Mouse (Mus musculus): Measurements from ENCODE around the gene Gm8797. TPM values are rescaled to one million over a fixed set of nuclear protein-coding genes. Genes with fewer than 3 reads are reported as not detected.
"Not testable (repeated sequence)": the region's sequence is repeated elsewhere in the genome, so short reads cannot be mapped to it uniquely, and the experiment has no call there.

Gm8797 gene
- 16.3 and 19.1 TPM in 2 replicates for polyA plus RNA-seq (2015; fragmentation: Nextera tagmentation; extraction: Ambion mirVana)

DNA sequence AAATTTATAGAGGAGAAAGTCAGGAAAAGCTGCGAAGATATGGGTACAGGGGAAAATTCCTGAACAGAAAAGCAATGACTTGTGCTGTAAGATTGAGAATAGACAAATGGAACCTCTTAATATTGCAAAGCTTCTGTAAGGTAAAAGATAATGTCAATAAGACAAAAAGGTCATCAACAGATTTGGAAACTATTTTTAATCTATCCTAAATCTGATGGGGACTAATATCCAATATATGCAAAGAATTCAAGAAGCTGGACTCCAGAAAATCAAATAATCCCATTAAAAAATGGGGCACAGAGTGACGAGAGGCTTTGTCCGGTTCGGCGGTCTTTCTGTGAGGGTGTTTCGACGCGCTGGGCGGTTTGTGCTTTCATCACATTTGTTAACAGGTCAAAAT, at the start of gene Gm8797:
TSS of gene Gm8797 (plus strand) at position 301 of the 400 bp plus-strand sequence.
- H3K27me3 ChIP-seq (ENCODE audit: control insufficient read depth, insufficient read depth, low read depth, low read length); H3K4me3 ChIP-seq (ENCODE audit: low read depth, low read length); H3K9me3 ChIP-seq (replicated peaks; ENCODE audit: control insufficient read depth, low read length, poor library complexity, severe bottlenecking); H3K36me3 ChIP-seq (ENCODE audit: control insufficient read depth, insufficient read depth, low read length); H3K4me1 ChIP-seq (ENCODE audit: control insufficient read depth, insufficient read depth, low read length); H3K9ac ChIP-seq (ENCODE audit: low read depth, low read length); H3K27ac ChIP-seq (ENCODE audit: low read length); ATAC-seq; H3K4me2 ChIP-seq (ENCODE audit: low read length): not testable (repeated sequence)
- WGBS: 94% methylated on average over 9 of the region's 9 CpGs

DNA sequence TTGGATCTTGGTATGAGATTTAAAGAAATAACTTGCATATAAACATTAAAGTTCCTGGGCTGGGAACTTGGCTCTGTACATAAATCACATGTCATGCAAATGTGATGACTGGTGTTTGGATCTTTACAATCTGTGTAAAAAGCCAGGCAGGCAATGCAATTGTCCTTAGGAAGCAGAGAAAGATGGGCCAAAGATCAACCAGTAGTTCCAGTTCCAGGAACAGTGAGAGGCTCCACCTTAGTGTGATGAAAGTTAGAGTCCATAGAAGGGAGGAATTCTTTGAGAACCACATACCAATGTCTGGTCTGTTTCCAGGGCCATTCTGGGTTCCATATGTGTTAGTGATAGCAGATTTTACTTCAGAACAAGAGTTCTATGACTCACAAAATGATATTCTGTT, 36.1 kb upstream of the Gm8797 start:
- Histone ChIP-seq H3K4me1 (ENCODE audit: control insufficient read depth, insufficient read depth, low read length) (no peaks in the 10 kb centered on the region), H3K4me3 (ENCODE audit: low read depth, low read length) (no peak overlapping the region), H3K4me2 (ENCODE audit: low read length) (no peak overlapping the region), H3K9ac (ENCODE audit: low read depth, low read length) (no peak overlapping the region), H3K9me3 (replicated peaks; ENCODE audit: control insufficient read depth, low read length, poor library complexity, severe bottlenecking) (no peaks in the 10 kb centered on the region), H3K27me3 (ENCODE audit: control insufficient read depth, insufficient read depth, low read depth, low read length) (no peaks in the 10 kb centered on the region), H3K27ac (ENCODE audit: low read length) (no peak overlapping the region), H3K36me3 (ENCODE audit: control insufficient read depth, insufficient read depth, low read length) (no peaks in the 10 kb centered on the region)
- no peak for ATAC-seq

DNA sequence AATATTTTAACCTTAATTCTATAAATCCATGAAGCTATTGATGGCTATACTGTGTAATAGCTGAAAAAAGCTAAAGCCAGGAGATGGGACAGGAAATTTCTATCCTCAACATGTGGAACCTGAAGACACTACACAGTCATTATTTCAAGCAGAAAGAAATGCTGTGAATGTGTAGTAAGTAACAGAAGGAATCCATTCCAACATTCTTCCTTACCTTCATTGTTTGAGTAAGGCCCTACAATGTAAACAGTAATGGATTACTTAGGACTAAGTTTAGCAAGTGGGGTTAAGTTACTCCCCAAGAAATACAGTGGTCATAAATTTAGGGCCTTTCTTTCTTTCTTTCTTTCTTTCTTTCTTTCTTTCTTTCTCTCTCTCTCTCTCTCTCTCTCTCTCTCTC, 17.7 kb upstream of the Gm8797 start:
- no peaks in the 10 kb centered on the region for H3K4me1 ChIP-seq (ENCODE audit: control insufficient read depth, insufficient read depth, low read length)
- no peaks in the 10 kb centered on the region for H3K36me3 ChIP-seq (ENCODE audit: control insufficient read depth, insufficient read depth, low read length)
- H3K4me3 ChIP-seq (ENCODE audit: low read depth, low read length): no peak overlapping the region
- no peak overlapping the region for H3K9ac ChIP-seq (ENCODE audit: low read depth, low read length)
- 0 out of 2 replicates have a peak, but pooled peaks cover 2% of the 10 kb centered on the region for H3K9me3 ChIP-seq (replicated peaks; ENCODE audit: control insufficient read depth, low read length, poor library complexity, severe bottlenecking)
- no peak overlapping the region for H3K4me2 ChIP-seq (ENCODE audit: low read length)
- ATAC-seq: no peak
- no peaks in the 10 kb centered on the region for H3K27me3 ChIP-seq (ENCODE audit: control insufficient read depth, insufficient read depth, low read depth, low read length)
- no peak overlapping the region for H3K27ac ChIP-seq (ENCODE audit: low read length)

DNA sequence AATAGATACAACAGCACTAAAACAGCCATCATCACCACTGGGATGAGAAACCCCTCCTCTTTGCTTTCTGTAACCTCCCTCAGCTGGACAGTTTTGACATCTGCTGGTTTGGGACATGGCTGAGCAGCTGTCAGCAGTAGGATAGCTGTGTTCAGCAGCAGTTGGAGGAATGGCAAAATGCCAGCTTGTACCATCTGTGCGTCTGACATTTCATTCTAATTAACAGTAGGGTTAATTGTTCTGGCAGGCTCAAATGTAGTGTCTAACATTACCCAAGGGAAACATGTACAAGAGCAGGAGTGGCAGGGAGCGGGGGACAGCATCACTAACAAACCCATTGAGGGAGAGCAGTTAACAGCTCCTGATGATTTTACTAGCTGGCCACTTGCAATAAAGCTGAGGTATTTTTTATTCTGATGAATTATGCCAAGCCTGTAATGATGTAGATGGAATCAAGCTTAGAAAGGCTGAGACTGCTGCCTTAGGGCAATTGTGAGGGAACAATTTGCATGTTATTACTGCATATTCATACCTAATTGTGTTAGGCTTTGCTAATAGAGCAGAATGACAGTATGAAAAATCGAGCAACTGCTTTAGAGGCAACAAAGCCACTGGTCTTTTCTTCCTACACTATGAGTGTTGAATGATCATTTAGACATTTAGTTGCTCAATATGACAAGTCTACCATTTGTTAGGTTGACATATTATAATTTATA, 4.3 kb downstream of the Gm8797 start:
- Histone ChIP-seq H3K4me2 (ENCODE audit: low read length) (peak overlapping the region; percentile 1; the same call in 1 of the 2 replicates), H3K4me1 (ENCODE audit: control insufficient read depth, insufficient read depth, low read length) (peaks cover 8% of the 10 kb centered on the region; the same call in 1 of the 2 replicates), H3K27me3 (ENCODE audit: control insufficient read depth, insufficient read depth, low read depth, low read length) (no peaks in the 10 kb centered on the region), H3K4me3 (ENCODE audit: low read depth, low read length) (no peak overlapping the region), H3K27ac (ENCODE audit: low read length) (peak overlapping the region; percentile 75), H3K9me3 (replicated peaks; ENCODE audit: control insufficient read depth, low read length, poor library complexity, severe bottlenecking) (no peaks in the 10 kb centered on the region), H3K36me3 (ENCODE audit: control insufficient read depth, insufficient read depth, low read length) (no peaks in the 10 kb centered on the region), H3K9ac (ENCODE audit: low read depth, low read length) (no peak overlapping the region)
- ATAC-seq: peak; percentile 97
- 11% methylated on average over 3 of the region's 3 CpGs for WGBS

DNA sequence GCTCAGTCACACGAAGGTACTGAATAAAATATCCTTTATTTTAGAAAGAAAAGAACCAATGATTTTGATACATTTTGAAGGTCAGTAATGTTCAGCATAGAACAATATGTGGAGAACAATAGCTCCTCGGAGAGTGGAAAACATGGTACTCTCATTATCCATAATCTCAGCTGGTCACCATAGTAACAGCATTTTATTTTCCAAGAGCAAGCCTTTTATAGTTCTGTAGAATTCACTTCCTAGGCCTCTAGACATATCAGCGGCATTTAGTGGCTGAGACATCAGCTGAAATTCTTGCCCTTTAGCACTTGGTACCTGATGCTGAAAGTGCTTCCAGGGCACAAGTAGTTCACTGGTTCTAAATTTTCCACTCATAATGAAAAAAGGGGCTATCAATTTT, 15.7 kb downstream of the Gm8797 start:
- no peaks in the 10 kb centered on the region for H3K4me1 ChIP-seq (ENCODE audit: control insufficient read depth, insufficient read depth, low read length)
- H3K4me3 ChIP-seq (ENCODE audit: low read depth, low read length): no peak overlapping the region
- no peaks in the 10 kb centered on the region for H3K36me3 ChIP-seq (ENCODE audit: control insufficient read depth, insufficient read depth, low read length)
- H3K9ac ChIP-seq (ENCODE audit: low read depth, low read length): no peak overlapping the region
- no peak overlapping the region for H3K4me2 ChIP-seq (ENCODE audit: low read length)
- H3K27me3 ChIP-seq (ENCODE audit: control insufficient read depth, insufficient read depth, low read depth, low read length): no peaks in the 10 kb centered on the region
- no peak overlapping the region for H3K27ac ChIP-seq (ENCODE audit: low read length)
- 29% methylated on average over 3 of the region's 3 CpGs for WGBS
- ATAC-seq: peak; percentile 80
- H3K9me3 ChIP-seq (replicated peaks; ENCODE audit: control insufficient read depth, low read length, poor library complexity, severe bottlenecking): no peaks in the 10 kb centered on the region

DNA sequence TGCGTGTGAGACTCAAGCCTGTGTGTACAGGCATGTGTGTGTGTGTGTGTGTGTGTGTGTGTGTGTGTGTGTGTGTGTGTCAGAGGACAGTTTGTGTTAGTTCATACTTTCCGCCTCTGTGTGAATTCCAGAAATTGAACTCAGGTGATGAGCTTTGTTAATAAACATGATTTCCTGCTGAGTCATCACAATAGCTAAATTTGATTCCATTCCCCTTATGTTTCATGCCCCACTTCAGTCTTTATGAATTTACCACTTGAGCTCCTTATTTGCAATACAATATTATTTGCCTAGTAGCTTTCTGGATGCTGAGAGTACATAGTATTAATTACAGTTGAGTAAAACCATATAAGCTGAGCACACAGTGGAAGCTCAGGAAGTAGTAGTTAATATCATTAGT, 26.3 kb downstream of the Gm8797 start:
- Histone ChIP-seq H3K9me3 (replicated peaks; ENCODE audit: control insufficient read depth, low read length, poor library complexity, severe bottlenecking) (no peaks in the 10 kb centered on the region), H3K4me3 (ENCODE audit: low read depth, low read length) (no peak overlapping the region), H3K27me3 (ENCODE audit: control insufficient read depth, insufficient read depth, low read depth, low read length) (no peaks in the 10 kb centered on the region), H3K27ac (ENCODE audit: low read length) (no peak overlapping the region), H3K4me1 (ENCODE audit: control insufficient read depth, insufficient read depth, low read length) (no peaks in the 10 kb centered on the region), H3K4me2 (ENCODE audit: low read length) (no peak overlapping the region), H3K9ac (ENCODE audit: low read depth, low read length) (no peak overlapping the region), H3K36me3 (ENCODE audit: control insufficient read depth, insufficient read depth, low read length) (no peaks in the 10 kb centered on the region)
- 90% methylated on average over 2 of the region's 2 CpGs for WGBS
- no peak for ATAC-seq

Measured in midbrain, embryonic 16.5 days (tissue).